Mouse (Mus musculus): ENCODE measurements around the gene Slc6a13. TPM values are rescaled to one million over a fixed set of nuclear protein-coding genes. Genes with fewer than 3 reads are reported as not detected.
"Not testable (repeated sequence)": the region's sequence is repeated elsewhere in the genome, so short reads cannot be mapped to it uniquely, and the experiment has no call there.

The Slc6a13 gene
- polyA plus RNA-seq, 1 experiment from 2014 or later: 20.3 TPM

DNA sequence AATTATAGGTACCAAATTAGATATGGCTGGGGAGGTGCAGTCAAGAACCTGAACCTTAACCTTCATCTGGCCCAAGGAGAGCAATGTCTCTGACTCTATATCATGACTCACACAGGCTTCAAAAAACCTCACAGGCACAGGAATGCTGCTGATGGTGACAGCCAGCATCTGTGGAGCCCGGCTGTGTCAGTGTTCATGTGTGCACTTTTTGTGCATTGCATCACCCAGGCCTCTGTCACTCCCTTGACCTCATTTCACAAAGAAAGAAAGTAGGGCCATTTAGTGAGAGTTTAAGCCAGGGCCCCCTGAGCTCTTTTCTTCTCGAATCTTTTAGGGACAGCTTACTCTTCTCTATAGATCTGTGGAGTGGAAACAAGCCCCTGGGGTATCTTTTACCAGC is 52.2 kb downstream of the Slc6a13 start:
- no peak overlapping the region for H3K4me2 ChIP-seq (ENCODE audit: low read length)
- DNase-seq (ENCODE audit: low spot score): no peak
- H3K36me3 ChIP-seq (ENCODE audit: control insufficient read depth, insufficient read depth, low read length): no peaks in the 10 kb centered on the region
- no peak overlapping the region for H3K27ac ChIP-seq (ENCODE audit: low read depth, low read length)
- 16% methylated on average over 2 of the region's 2 CpGs for WGBS
- H3K27me3 ChIP-seq (replicated peaks; ENCODE audit: control insufficient read depth, insufficient read depth, low read length): no peaks in the 10 kb centered on the region
- no peak overlapping the region for H3K4me3 ChIP-seq (ENCODE audit: low read depth, low read length)
- no peaks in the 10 kb centered on the region for H3K4me1 ChIP-seq (ENCODE audit: control insufficient read depth, insufficient read depth, low read length)
- no peaks in the 10 kb centered on the region for H3K9me3 ChIP-seq (replicated peaks; ENCODE audit: control insufficient read depth, low read length)
- H3K9ac ChIP-seq (ENCODE audit: low read length): no peak overlapping the region
- ATAC-seq: no peak

DNA sequence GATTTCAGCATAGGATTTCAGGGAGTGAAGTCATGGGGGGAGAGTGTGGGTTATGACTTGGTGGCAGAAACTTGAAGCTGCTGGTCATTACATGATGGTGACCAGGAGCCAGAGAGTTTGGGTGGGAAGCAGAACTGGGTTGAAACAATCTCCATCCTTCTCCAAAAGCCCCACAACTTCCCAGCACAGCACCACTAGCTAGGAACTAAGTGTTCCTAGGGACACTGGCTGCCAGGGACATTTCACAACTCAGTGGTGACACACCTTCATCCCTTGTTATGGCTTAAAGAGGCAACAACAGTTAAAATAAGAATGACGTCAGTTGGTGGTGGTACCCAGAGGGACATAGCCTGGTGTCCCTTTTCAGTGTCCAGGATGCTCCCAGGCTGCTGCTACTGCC is 56.0 kb downstream of the Slc6a13 start:
- WGBS: 90% methylated on average over 1 of the region's 1 CpGs
- no peaks in the 10 kb centered on the region for H3K36me3 ChIP-seq (ENCODE audit: control insufficient read depth, insufficient read depth, low read length)

DNA sequence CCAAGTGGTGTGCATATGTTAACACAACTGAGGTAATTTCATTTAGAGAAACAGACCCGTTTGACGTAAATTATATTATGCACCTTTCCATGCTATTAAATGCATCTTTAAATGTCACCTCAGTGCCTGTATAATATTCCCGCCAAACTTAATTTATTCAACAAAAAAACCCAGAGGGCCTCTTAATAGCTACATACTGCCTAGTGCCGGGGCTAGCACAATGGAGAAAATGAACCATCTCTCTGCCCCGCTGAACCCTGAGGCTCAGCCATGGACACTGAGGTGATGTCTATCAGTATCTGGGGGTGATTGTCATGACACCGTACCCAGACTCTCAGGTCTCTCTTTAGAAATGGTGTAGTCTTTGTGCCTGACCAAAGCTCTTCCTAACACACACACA is 57.2 kb downstream of the Slc6a13 start:
- H3K27me3 ChIP-seq (replicated peaks; ENCODE audit: control insufficient read depth, insufficient read depth, low read length): no peaks in the 10 kb centered on the region
- no peak for ATAC-seq
- H3K4me3 ChIP-seq (ENCODE audit: low read depth, low read length): no peak overlapping the region
- no peak overlapping the region for H3K9ac ChIP-seq (ENCODE audit: low read length)
- H3K27ac ChIP-seq (ENCODE audit: low read depth, low read length): no peak overlapping the region
- no peak overlapping the region for H3K4me2 ChIP-seq (ENCODE audit: low read length)
- H3K4me1 ChIP-seq (ENCODE audit: control insufficient read depth, insufficient read depth, low read length): no peaks in the 10 kb centered on the region
- WGBS: 65% methylated on average over 6 of the region's 6 CpGs
- no peak for DNase-seq (ENCODE audit: low spot score)
- no peaks in the 10 kb centered on the region for H3K9me3 ChIP-seq (replicated peaks; ENCODE audit: control insufficient read depth, low read length)
- H3K36me3 ChIP-seq (ENCODE audit: control insufficient read depth, insufficient read depth, low read length): no peaks in the 10 kb centered on the region

More for the DNA sequence above, 56.0 kb downstream of the Slc6a13 start:
- H3K9ac ChIP-seq (ENCODE audit: low read length): no peak overlapping the region
- no peak overlapping the region for H3K4me2 ChIP-seq (ENCODE audit: low read length)
- ATAC-seq: no peak
- DNase-seq (ENCODE audit: low spot score): no peak
- H3K27ac ChIP-seq (ENCODE audit: low read depth, low read length): no peak overlapping the region
- H3K9me3 ChIP-seq (replicated peaks; ENCODE audit: control insufficient read depth, low read length): no peaks in the 10 kb centered on the region
- no peaks in the 10 kb centered on the region for H3K4me1 ChIP-seq (ENCODE audit: control insufficient read depth, insufficient read depth, low read length)
- H3K4me3 ChIP-seq (ENCODE audit: low read depth, low read length): no peak overlapping the region
- H3K27me3 ChIP-seq (replicated peaks; ENCODE audit: control insufficient read depth, insufficient read depth, low read length): no peaks in the 10 kb centered on the region

DNA sequence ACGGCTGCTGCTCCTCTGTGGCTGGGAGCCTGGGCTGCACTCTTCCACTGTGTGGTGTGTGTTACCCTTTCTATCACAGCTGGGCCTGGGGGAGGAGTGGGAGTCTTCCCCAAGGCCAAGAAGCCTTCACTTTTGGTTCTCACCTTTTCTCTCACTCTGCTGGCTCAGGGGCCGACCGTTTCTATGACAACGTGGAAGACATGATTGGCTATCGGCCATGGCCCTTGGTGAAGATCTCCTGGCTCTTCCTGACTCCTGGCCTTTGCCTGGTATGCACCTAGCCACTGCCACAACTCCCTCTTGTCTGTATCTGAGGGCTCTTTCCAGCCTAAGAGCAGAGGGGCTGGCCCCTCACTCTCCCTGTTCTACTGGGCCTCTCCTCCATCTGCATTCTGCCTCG is 63.0 kb downstream of the Slc6a13 start:
- Histone ChIP-seq H3K4me3 (ENCODE audit: low read depth, low read length) (no peak overlapping the region), H3K9ac (ENCODE audit: low read length) (no peak overlapping the region), H3K9me3 (replicated peaks; ENCODE audit: control insufficient read depth, low read length) (no peaks in the 10 kb centered on the region), H3K36me3 (ENCODE audit: control insufficient read depth, insufficient read depth, low read length) (no peaks in the 10 kb centered on the region), H3K27me3 (replicated peaks; ENCODE audit: control insufficient read depth, insufficient read depth, low read length) (no peaks in the 10 kb centered on the region), H3K4me2 (ENCODE audit: low read length) (no peak overlapping the region), H3K4me1 (ENCODE audit: control insufficient read depth, insufficient read depth, low read length) (no peaks in the 10 kb centered on the region), H3K27ac (ENCODE audit: low read depth, low read length) (no peak overlapping the region)
- 80% methylated on average over 6 of the region's 6 CpGs for WGBS
- DNase-seq (ENCODE audit: low spot score) (no peak), ATAC-seq (no peak)

DNA sequence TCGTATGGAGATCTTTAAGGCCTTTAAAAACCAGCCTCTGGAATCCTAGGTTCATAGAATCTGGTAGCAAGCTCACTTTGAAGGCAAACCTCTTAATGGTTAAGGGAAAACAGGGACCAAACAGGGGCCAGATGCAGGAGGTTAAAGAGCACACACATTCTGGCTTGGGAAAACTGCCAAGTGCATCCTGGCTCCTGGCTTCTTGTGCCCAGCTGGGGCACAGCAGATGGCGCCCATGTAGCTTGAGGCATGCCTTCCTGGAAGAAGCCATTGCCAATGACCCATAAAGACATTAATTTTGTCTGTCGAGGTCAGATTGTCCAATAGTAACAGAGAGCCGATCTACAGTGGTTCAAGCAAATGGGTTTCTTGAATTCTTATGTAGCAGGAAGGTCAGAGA is 63.9 kb downstream of the Slc6a13 start:
- no peaks in the 10 kb centered on the region for H3K9me3 ChIP-seq (replicated peaks; ENCODE audit: control insufficient read depth, low read length)
- H3K4me1 ChIP-seq (ENCODE audit: control insufficient read depth, insufficient read depth, low read length): no peaks in the 10 kb centered on the region
- ATAC-seq (no peak), DNase-seq (ENCODE audit: low spot score) (peak; percentile 12)
- H3K27me3 ChIP-seq (replicated peaks; ENCODE audit: control insufficient read depth, insufficient read depth, low read length): no peaks in the 10 kb centered on the region
- no peak overlapping the region for H3K27ac ChIP-seq (ENCODE audit: low read depth, low read length)
- H3K9ac ChIP-seq (ENCODE audit: low read length): no peak overlapping the region
- no peaks in the 10 kb centered on the region for H3K36me3 ChIP-seq (ENCODE audit: control insufficient read depth, insufficient read depth, low read length)
- 81% methylated on average over 4 of the region's 4 CpGs for WGBS
- no peak overlapping the region for H3K4me3 ChIP-seq (ENCODE audit: low read depth, low read length)
- H3K4me2 ChIP-seq (ENCODE audit: low read length): no peak overlapping the region

GRCm38 (mm10) chr6:121366537-121366936 is 66.5 kb downstream of the Slc6a13 start:
- not testable (repeated sequence) for H3K9ac ChIP-seq (ENCODE audit: low read length); H3K4me3 ChIP-seq (ENCODE audit: low read depth, low read length); H3K9me3 ChIP-seq (replicated peaks; ENCODE audit: control insufficient read depth, low read length); H3K4me2 ChIP-seq (ENCODE audit: low read length); H3K36me3 ChIP-seq (ENCODE audit: control insufficient read depth, insufficient read depth, low read length); H3K27ac ChIP-seq (ENCODE audit: low read depth, low read length); H3K4me1 ChIP-seq (ENCODE audit: control insufficient read depth, insufficient read depth, low read length); H3K27me3 ChIP-seq (replicated peaks; ENCODE audit: control insufficient read depth, insufficient read depth, low read length); ATAC-seq
- 14% methylated on average over 2 of the region's 2 CpGs for WGBS
- peak; percentile 37 for DNase-seq (ENCODE audit: low spot score)

DNA sequence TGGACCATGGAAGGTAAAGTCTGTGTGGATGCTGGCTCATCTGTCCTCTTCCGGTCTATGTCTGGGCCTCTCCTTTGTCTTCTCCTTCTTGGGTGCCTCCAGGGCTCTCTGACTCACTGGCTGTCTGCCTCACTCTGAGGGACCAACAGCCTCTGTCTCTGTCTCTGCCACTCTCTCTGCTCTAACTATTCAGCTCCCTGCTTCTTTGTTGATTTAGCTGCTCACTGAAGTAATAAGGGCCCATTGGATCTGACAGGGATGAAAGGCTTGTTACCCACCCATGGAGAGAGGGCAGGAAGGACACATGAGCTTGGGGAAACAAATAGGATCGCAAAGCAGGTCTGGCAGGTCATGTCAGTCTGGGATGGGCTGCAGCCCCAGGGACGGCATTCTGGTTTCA is 67.1 kb downstream of the Slc6a13 start:
- no peak for ATAC-seq

DNA sequence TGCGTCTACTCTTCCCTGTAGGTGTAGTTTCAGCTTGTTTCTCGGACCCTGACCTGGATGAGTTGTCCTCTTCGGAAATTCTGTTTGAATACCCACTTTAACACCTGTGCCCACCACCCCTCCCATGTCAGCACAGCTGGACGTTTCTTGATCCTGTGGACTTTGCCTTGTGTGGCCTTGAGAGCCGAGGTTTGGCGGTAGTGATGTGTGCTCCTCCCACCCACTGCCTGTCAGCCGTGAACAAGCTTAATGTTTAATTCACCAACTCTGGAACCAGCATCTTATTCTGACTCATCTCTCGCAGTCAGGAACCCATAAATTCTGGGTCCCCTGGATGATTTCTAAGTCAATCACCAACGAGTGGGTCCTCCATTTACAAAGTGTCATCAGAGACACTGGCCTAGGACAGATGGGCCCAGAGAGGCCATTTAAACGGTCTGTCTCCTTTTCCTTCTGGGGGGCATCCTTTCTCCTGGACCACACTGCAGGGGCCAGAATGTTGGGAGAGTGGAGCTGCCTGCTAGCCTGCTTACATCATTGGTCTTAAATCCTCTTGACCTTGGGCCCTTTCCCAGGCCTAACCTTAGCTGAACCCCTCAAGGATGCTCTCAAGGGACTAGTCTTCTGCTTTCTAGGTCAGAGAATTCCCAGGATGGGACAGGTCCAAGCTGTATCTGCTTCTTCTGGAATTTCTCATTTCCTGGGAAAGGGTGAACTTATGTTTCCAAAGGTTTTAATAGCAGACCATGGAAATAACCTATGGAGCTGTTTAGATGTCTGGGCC is 71.4 kb downstream of the Slc6a13 start:
- Histone ChIP-seq H3K27me3 (replicated peaks; ENCODE audit: control insufficient read depth, insufficient read depth, low read length) (no peaks in the 10 kb centered on the region), H3K4me1 (ENCODE audit: control insufficient read depth, insufficient read depth, low read length) (no peaks in the 10 kb centered on the region), H3K36me3 (ENCODE audit: control insufficient read depth, insufficient read depth, low read length) (no peaks in the 10 kb centered on the region), H3K9me3 (replicated peaks; ENCODE audit: control insufficient read depth, low read length) (no peaks in the 10 kb centered on the region), H3K27ac (ENCODE audit: low read depth, low read length) (no peak overlapping the region), H3K9ac (ENCODE audit: low read length) (no peak overlapping the region), H3K4me2 (ENCODE audit: low read length) (no peak overlapping the region), H3K4me3 (ENCODE audit: low read depth, low read length) (no peak overlapping the region)
- WGBS: 79% methylated on average over 10 of the region's 10 CpGs
- DNase-seq (ENCODE audit: low spot score) (no peak), ATAC-seq (no peak)

More for the DNA sequence above, 67.1 kb downstream of the Slc6a13 start:
- H3K9me3 ChIP-seq (replicated peaks; ENCODE audit: control insufficient read depth, low read length): no peaks in the 10 kb centered on the region
- H3K36me3 ChIP-seq (ENCODE audit: control insufficient read depth, insufficient read depth, low read length): no peaks in the 10 kb centered on the region
- H3K9ac ChIP-seq (ENCODE audit: low read length): no peak overlapping the region
- H3K4me2 ChIP-seq (ENCODE audit: low read length): no peak overlapping the region
- no peak overlapping the region for H3K4me3 ChIP-seq (ENCODE audit: low read depth, low read length)
- no peak overlapping the region for H3K27ac ChIP-seq (ENCODE audit: low read depth, low read length)
- 75% methylated on average over 3 of the region's 3 CpGs for WGBS
- H3K4me1 ChIP-seq (ENCODE audit: control insufficient read depth, insufficient read depth, low read length): no peaks in the 10 kb centered on the region
- no peaks in the 10 kb centered on the region for H3K27me3 ChIP-seq (replicated peaks; ENCODE audit: control insufficient read depth, insufficient read depth, low read length)
- no peak for DNase-seq (ENCODE audit: low spot score)

DNA sequence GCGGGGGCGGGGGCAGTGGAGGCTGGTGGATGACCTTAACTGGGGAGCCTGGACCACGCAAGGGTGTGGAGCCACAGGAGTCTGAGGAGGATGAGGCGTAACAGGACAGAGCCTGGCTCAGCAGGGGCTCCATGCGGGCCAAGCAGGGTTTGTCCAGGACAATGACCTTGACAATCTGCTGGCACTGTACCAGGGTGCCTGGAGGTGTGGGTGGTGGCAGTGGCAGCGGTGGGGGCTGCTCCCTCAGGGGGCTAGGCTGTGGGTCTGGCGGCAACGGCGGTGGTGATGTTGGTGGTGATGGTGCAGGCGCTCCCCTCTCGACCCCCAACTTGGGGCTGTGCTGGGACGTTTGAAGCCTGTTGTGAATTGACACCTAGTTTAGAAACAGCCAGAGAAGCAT is 76.1 kb downstream of the Slc6a13 start:
- H3K27me3 ChIP-seq (replicated peaks; ENCODE audit: control insufficient read depth, insufficient read depth, low read length): no peaks in the 10 kb centered on the region
- H3K4me1 ChIP-seq (ENCODE audit: control insufficient read depth, insufficient read depth, low read length): no peaks in the 10 kb centered on the region
- no peak overlapping the region for H3K4me3 ChIP-seq (ENCODE audit: low read depth, low read length)
- H3K9ac ChIP-seq (ENCODE audit: low read length): no peak overlapping the region
- ATAC-seq (no peak), DNase-seq (ENCODE audit: low spot score) (no peak)
- H3K4me2 ChIP-seq (ENCODE audit: low read length): no peak overlapping the region
- WGBS: 85% methylated on average over 12 of the region's 12 CpGs
- H3K27ac ChIP-seq (ENCODE audit: low read depth, low read length): no peak overlapping the region
- no peaks in the 10 kb centered on the region for H3K9me3 ChIP-seq (replicated peaks; ENCODE audit: control insufficient read depth, low read length)
- no peaks in the 10 kb centered on the region for H3K36me3 ChIP-seq (ENCODE audit: control insufficient read depth, insufficient read depth, low read length)
